In the genomic region with DNA sequence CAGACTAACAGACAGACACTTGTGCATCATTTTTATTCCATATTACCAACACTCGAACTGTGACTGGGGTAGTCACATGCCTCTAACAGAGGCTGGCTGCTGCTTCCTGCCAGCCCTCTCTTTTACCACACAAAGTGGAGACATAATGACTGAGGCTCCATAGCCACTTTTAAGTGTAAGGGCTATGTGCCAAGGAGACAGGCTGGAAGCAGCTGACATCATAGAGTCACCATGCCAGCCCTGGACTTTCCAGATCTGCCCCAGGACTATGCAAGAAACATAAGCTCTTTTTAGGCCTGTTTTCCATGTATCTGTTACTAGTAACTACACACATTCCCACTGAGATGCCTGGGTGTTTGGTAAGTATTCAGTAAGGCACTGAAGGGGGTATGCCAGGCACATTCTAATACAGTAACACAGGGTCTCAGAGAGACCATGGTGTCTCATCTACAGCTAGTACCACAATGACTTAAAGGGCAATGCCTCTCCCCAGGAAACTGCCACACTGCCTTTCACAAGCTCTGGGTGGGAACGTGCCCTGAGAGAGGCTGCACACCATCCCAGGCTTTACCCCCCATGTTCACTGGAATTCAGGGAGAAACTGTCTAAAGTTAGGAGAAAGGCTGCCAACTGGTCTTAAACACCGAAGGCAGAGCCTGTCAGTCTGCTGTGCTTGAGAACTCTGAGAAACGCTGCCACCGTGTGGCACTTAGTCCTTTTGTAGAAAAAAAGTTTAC, we compare ENCODE assay signal across 7 mouse cellular contexts. TPM values are rescaled to one million over a fixed set of nuclear protein-coding genes. Genes with fewer than 3 reads are reported as not detected.
DNase-seq lines count a peak whose midpoint lies in the region; ATAC-seq and TF ChIP-seq lines count a peak whose summit lies in the region.

No protein-coding gene starts in this region.

- H3K27ac ChIP-seq in kidney, postnatal 0 days, result no peak overlapping the region

- H3K9me3 ChIP-seq in kidney, postnatal 0 days (replicated peaks; ENCODE audit: low read length), result no peaks in the 10 kb centered on the region

- H3K4me3 ChIP-seq in kidney, postnatal 0 days (replicated peaks; ENCODE audit: low read depth, low read length), result no peak overlapping the region

- WGBS in kidney, postnatal 0 days, result 24% methylated on average over 5 of the region's 5 CpGs

- TF ChIP-seq CTCF in kidney, postnatal 0 days (IDR thresholded peaks at IDR 0.05; ENCODE audit: low read depth), result peak; percentile 60

- H3K4me2 ChIP-seq in kidney, postnatal 0 days (ENCODE audit: low read length), result no peak overlapping the region

- H3K27me3 ChIP-seq in kidney, postnatal 0 days (ENCODE audit: insufficient read depth, low read length), result no peaks in the 10 kb centered on the region

- peak; percentile 31 to 51 for DNase-seq in left cerebral cortex, postnatal 14 days (ENCODE audit: low spot score in 2 of 2)
- no peak for DNase-seq in left cerebral cortex, postnatal 36 days (ENCODE audit: low spot score in 2 of 2)
- DNase-seq in NIH3T3 (ENCODE audit: low read depth), result peak; percentile 68
- DNase-seq in kidney, postnatal 0 days (ENCODE audit: low spot score), result peak; percentile 74
- no peak for DNase-seq in cerebellum, adult 8-10 months

- ATAC-seq in common myeloid progenitor, adult 5-6 weeks (replicated peaks; ENCODE audit: low read depth, poor library complexity, severe bottlenecking), result peak; percentile 42
- no peak for ATAC-seq in kidney, postnatal 0 days (replicated peaks; ENCODE audit: low FRiP score, low read depth)
- ATAC-seq in megakaryocyte-erythroid progenitor cell, adult 5-6 weeks (replicated peaks; ENCODE audit: low FRiP score, low TSS enrichment, poor library complexity, severe bottlenecking), result peak; percentile 65

- H3K9ac ChIP-seq in kidney, postnatal 0 days (ENCODE audit: low read depth, low read length), result no peak overlapping the region

- H3K4me1 ChIP-seq in kidney, postnatal 0 days (replicated peaks; ENCODE audit: insufficient read depth, low read length), result no peaks in the 10 kb centered on the region

- intact Hi-C loops in left cerebral cortex, postnatal 14 days (cut with DNase I), result no loop called here
- intact Hi-C loops in left cerebral cortex, postnatal 36 days (cut with DNase I), result no loop called here

- H3K36me3 ChIP-seq in kidney, postnatal 0 days (ENCODE audit: insufficient read depth, low read length), result peaks cover 6% of the 10 kb centered on the region; the same call in 1 of the 2 replicates

RNA-seq across cellular contexts. Expression of a gene that starts 9.2 kb away (rescaled TPM):
- 10 to 100 TPM in 1 of 2 experiments, 1 to 10 TPM in 1; 7.3 to 10.8 TPM for total RNA-seq in left cerebral cortex, postnatal 14 days (2021)
- total RNA-seq in left cerebral cortex, postnatal 36 days (2021), result 10 to 100 TPM; 10.8 to 14.6 TPM
- total RNA-seq in common myeloid progenitor, adult 5-6 weeks (2017), result 7.8 and 15.6 TPM in 2 replicates
- 21.8 and 23.5 TPM in 2 replicates for polyA plus RNA-seq in kidney, postnatal 0 days (2015; fragmentation: Nextera tagmentation; extraction: Ambion mirVana)
- total RNA-seq in megakaryocyte-erythroid progenitor cell, adult 5-6 weeks (2014; fragmentation: Nextera tagmentation), result 13.1 and 18.0 TPM in 2 replicates
- total RNA-seq in megakaryocyte-erythroid progenitor cell, adult 5-6 weeks (2017), result 13.7 and 15.9 TPM in 2 replicates

RNA-seq across cellular contexts. Expression of a gene that starts 33.2 kb away (rescaled TPM):
- 10 to 100 TPM; 33.5 to 33.6 TPM for total RNA-seq in left cerebral cortex, postnatal 14 days (2021)
- 10 to 100 TPM; 26.0 to 28.3 TPM for total RNA-seq in left cerebral cortex, postnatal 36 days (2021)
- 57.8 and 76.5 TPM in 2 replicates for total RNA-seq in common myeloid progenitor, adult 5-6 weeks (2017)
- 41.0 and 46.7 TPM in 2 replicates for polyA plus RNA-seq in kidney, postnatal 0 days (2015; fragmentation: Nextera tagmentation; extraction: Ambion mirVana)
- total RNA-seq in megakaryocyte-erythroid progenitor cell, adult 5-6 weeks (2014; fragmentation: Nextera tagmentation), result 80.8 and 96.0 TPM in 2 replicates
- total RNA-seq in megakaryocyte-erythroid progenitor cell, adult 5-6 weeks (2017), result 132 TPM in 2 replicates

Comparison
In these comparisons a context has a peak if more than half of its experiments do, and no peak if none do; other contexts are left out.
1. DNase-seq: peak in left cerebral cortex, postnatal 14 days (2 of 2), NIH3T3 (single experiment) and kidney, postnatal 0 days (single experiment); none in left cerebral cortex, postnatal 36 days (0 of 2) and cerebellum, adult 8-10 months (single experiment).